Mouse (Mus musculus): ENCODE data around the gene Tgif2. TPM values are rescaled to one million over a fixed set of nuclear protein-coding genes. Genes with fewer than 3 reads are reported as not detected.

Gene Tgif2
- polyA plus RNA-seq, 1 experiment from 2014 or later = 69.6 TPM

- no peak within 1 kb of the TSS for H3K4me2 ChIP-seq (replicated peaks; ENCODE audit: low read depth, low read length)
- H3K27me3 ChIP-seq (ENCODE audit: control insufficient read depth, insufficient read depth, low read length) = no peaks in the 10 kb centered on the region
- no peaks in the 10 kb centered on the region for H3K9me3 ChIP-seq (ENCODE audit: control insufficient read depth, low read length)
- no peaks in the 10 kb centered on the region for H3K36me3 ChIP-seq (ENCODE audit: control insufficient read depth, insufficient read depth, low read length)
- H3K27ac ChIP-seq (ENCODE audit: low read depth, low read length) = no peak within 1 kb of the TSS
- H3K9ac ChIP-seq (ENCODE audit: low read depth, low read length) = no peak within 1 kb of the TSS
- no peaks in the 10 kb centered on the region for H3K4me1 ChIP-seq (replicated peaks; ENCODE audit: control insufficient read depth, insufficient read depth, low read length)
- ATAC-seq (ENCODE audit: low FRiP score) (no peak), DNase-seq (ENCODE audit: low spot score) (no peak)
- no peak within 1 kb of the TSS for H3K4me3 ChIP-seq (ENCODE audit: low read depth, low read length)
- WGBS = 62% methylated on average over 6 of the region's 6 CpGs
Observed at GRCm38 (mm10) chr2:156887017-156887416, 47.2 kb downstream of the Tgif2 start, which contains the start of gene Sla2. Gene Sla2, minus strand, starts transcription at chr2:156887192.

GRCm38 (mm10) chr2:156888490-156888889 lies 48.7 kb downstream of the Tgif2 start:
- no peak for ATAC-seq (ENCODE audit: low FRiP score)
- WGBS = 70% methylated on average over 3 of the region's 3 CpGs
- no peak overlapping the region for H3K27ac ChIP-seq (ENCODE audit: low read depth, low read length)
- H3K9ac ChIP-seq (ENCODE audit: low read depth, low read length) = no peak overlapping the region
- H3K4me1 ChIP-seq (replicated peaks; ENCODE audit: control insufficient read depth, insufficient read depth, low read length) = no peaks in the 10 kb centered on the region
- H3K4me3 ChIP-seq (ENCODE audit: low read depth, low read length) = no peak overlapping the region
- no peaks in the 10 kb centered on the region for H3K27me3 ChIP-seq (ENCODE audit: control insufficient read depth, insufficient read depth, low read length)
- DNase-seq (ENCODE audit: low spot score) = no peak
- H3K9me3 ChIP-seq (ENCODE audit: control insufficient read depth, low read length) = no peaks in the 10 kb centered on the region
- H3K36me3 ChIP-seq (ENCODE audit: control insufficient read depth, insufficient read depth, low read length) = no peaks in the 10 kb centered on the region
- H3K4me2 ChIP-seq (replicated peaks; ENCODE audit: low read depth, low read length) = no peak overlapping the region

GRCm38 (mm10) chr2:156892240-156892639 lies 52.4 kb downstream of the Tgif2 start:
- 30% methylated on average over 3 of the region's 3 CpGs for WGBS
- DNase-seq (ENCODE audit: low spot score) = peak; percentile 48
- ATAC-seq (ENCODE audit: low FRiP score) = peak; percentile 57

GRCm38 (mm10) chr2:156892821-156893220 lies 53.0 kb downstream of the Tgif2 start:
- no peak for DNase-seq (ENCODE audit: low spot score)
- H3K9me3 ChIP-seq (ENCODE audit: control insufficient read depth, low read length) = no peaks in the 10 kb centered on the region
- no peak overlapping the region for H3K4me3 ChIP-seq (ENCODE audit: low read depth, low read length)
- no peaks in the 10 kb centered on the region for H3K36me3 ChIP-seq (ENCODE audit: control insufficient read depth, insufficient read depth, low read length)
- H3K27me3 ChIP-seq (ENCODE audit: control insufficient read depth, insufficient read depth, low read length) = no peaks in the 10 kb centered on the region
- no peak overlapping the region for H3K27ac ChIP-seq (ENCODE audit: low read depth, low read length)
- H3K4me1 ChIP-seq (replicated peaks; ENCODE audit: control insufficient read depth, insufficient read depth, low read length) = no peaks in the 10 kb centered on the region
- ATAC-seq (ENCODE audit: low FRiP score) = no peak
- H3K4me2 ChIP-seq (replicated peaks; ENCODE audit: low read depth, low read length) = no peak overlapping the region
- WGBS = 74% methylated on average over 6 of the region's 6 CpGs
- no peak overlapping the region for H3K9ac ChIP-seq (ENCODE audit: low read depth, low read length)

More at GRCm38 (mm10) chr2:156892240-156892639, 52.4 kb downstream of the Tgif2 start:
- Histone ChIP-seq H3K9me3 (ENCODE audit: control insufficient read depth, low read length) (no peaks in the 10 kb centered on the region), H3K9ac (ENCODE audit: low read depth, low read length) (no peak overlapping the region), H3K27ac (ENCODE audit: low read depth, low read length) (no peak overlapping the region), H3K4me3 (ENCODE audit: low read depth, low read length) (no peak overlapping the region), H3K27me3 (ENCODE audit: control insufficient read depth, insufficient read depth, low read length) (no peaks in the 10 kb centered on the region), H3K36me3 (ENCODE audit: control insufficient read depth, insufficient read depth, low read length) (no peaks in the 10 kb centered on the region), H3K4me2 (replicated peaks; ENCODE audit: low read depth, low read length) (no peak overlapping the region), H3K4me1 (replicated peaks; ENCODE audit: control insufficient read depth, insufficient read depth, low read length) (no peaks in the 10 kb centered on the region)

GRCm38 (mm10) chr2:156894496-156895265 lies 54.9 kb downstream of the Tgif2 start:
- DNase-seq (ENCODE audit: low spot score) = no peak
- H3K27me3 ChIP-seq (ENCODE audit: control insufficient read depth, insufficient read depth, low read length) = no peaks in the 10 kb centered on the region
- H3K4me1 ChIP-seq (replicated peaks; ENCODE audit: control insufficient read depth, insufficient read depth, low read length) = no peaks in the 10 kb centered on the region
- WGBS = 84% methylated on average over 15 of the region's 15 CpGs
- no peak overlapping the region for H3K4me2 ChIP-seq (replicated peaks; ENCODE audit: low read depth, low read length)
- ATAC-seq (ENCODE audit: low FRiP score) = no peak
- no peaks in the 10 kb centered on the region for H3K36me3 ChIP-seq (ENCODE audit: control insufficient read depth, insufficient read depth, low read length)
- no peak overlapping the region for H3K27ac ChIP-seq (ENCODE audit: low read depth, low read length)
- H3K9me3 ChIP-seq (ENCODE audit: control insufficient read depth, low read length) = no peaks in the 10 kb centered on the region
- no peak overlapping the region for H3K4me3 ChIP-seq (ENCODE audit: low read depth, low read length)
- H3K9ac ChIP-seq (ENCODE audit: low read depth, low read length) = no peak overlapping the region

GRCm38 (mm10) chr2:156896384-156896914 lies 56.6 kb downstream of the Tgif2 start:
- 81% methylated on average over 9 of the region's 9 CpGs for WGBS
- H3K4me2 ChIP-seq (replicated peaks; ENCODE audit: low read depth, low read length) = no peak overlapping the region
- H3K4me1 ChIP-seq (replicated peaks; ENCODE audit: control insufficient read depth, insufficient read depth, low read length) = no peaks in the 10 kb centered on the region
- DNase-seq (ENCODE audit: low spot score) = no peak
- no peak for ATAC-seq (ENCODE audit: low FRiP score)
- no peak overlapping the region for H3K27ac ChIP-seq (ENCODE audit: low read depth, low read length)
- no peak overlapping the region for H3K4me3 ChIP-seq (ENCODE audit: low read depth, low read length)
- no peaks in the 10 kb centered on the region for H3K9me3 ChIP-seq (ENCODE audit: control insufficient read depth, low read length)
- H3K27me3 ChIP-seq (ENCODE audit: control insufficient read depth, insufficient read depth, low read length) = no peaks in the 10 kb centered on the region
- no peaks in the 10 kb centered on the region for H3K36me3 ChIP-seq (ENCODE audit: control insufficient read depth, insufficient read depth, low read length)
- H3K9ac ChIP-seq (ENCODE audit: low read depth, low read length) = no peak overlapping the region

GRCm38 (mm10) chr2:156897034-156897433 lies 57.2 kb downstream of the Tgif2 start:
- Histone ChIP-seq H3K4me2 (replicated peaks; ENCODE audit: low read depth, low read length) (no peak overlapping the region), H3K36me3 (ENCODE audit: control insufficient read depth, insufficient read depth, low read length) (no peaks in the 10 kb centered on the region), H3K9ac (ENCODE audit: low read depth, low read length) (no peak overlapping the region), H3K9me3 (ENCODE audit: control insufficient read depth, low read length) (no peaks in the 10 kb centered on the region), H3K4me1 (replicated peaks; ENCODE audit: control insufficient read depth, insufficient read depth, low read length) (no peaks in the 10 kb centered on the region), H3K27ac (ENCODE audit: low read depth, low read length) (no peak overlapping the region), H3K4me3 (ENCODE audit: low read depth, low read length) (no peak overlapping the region), H3K27me3 (ENCODE audit: control insufficient read depth, insufficient read depth, low read length) (no peaks in the 10 kb centered on the region)
- DNase-seq (ENCODE audit: low spot score) (no peak), ATAC-seq (ENCODE audit: low FRiP score) (no peak)
- WGBS = 85% methylated on average over 9 of the region's 9 CpGs

- Histone ChIP-seq H3K27ac (ENCODE audit: low read depth, low read length) (no peak overlapping the region), H3K4me1 (replicated peaks; ENCODE audit: control insufficient read depth, insufficient read depth, low read length) (no peaks in the 10 kb centered on the region), H3K4me3 (ENCODE audit: low read depth, low read length) (no peak overlapping the region), H3K36me3 (ENCODE audit: control insufficient read depth, insufficient read depth, low read length) (no peaks in the 10 kb centered on the region), H3K9me3 (ENCODE audit: control insufficient read depth, low read length) (no peaks in the 10 kb centered on the region), H3K27me3 (ENCODE audit: control insufficient read depth, insufficient read depth, low read length) (no peaks in the 10 kb centered on the region), H3K9ac (ENCODE audit: low read depth, low read length) (no peak overlapping the region), H3K4me2 (replicated peaks; ENCODE audit: low read depth, low read length) (no peak overlapping the region)
- WGBS = 87% methylated on average over 4 of the region's 4 CpGs
- DNase-seq (ENCODE audit: low spot score) (no peak), ATAC-seq (ENCODE audit: low FRiP score) (no peak)
Observed at GRCm38 (mm10) chr2:156898374-156898773, 58.6 kb downstream of the Tgif2 start.

- DNase-seq (ENCODE audit: low spot score) (no peak), ATAC-seq (ENCODE audit: low FRiP score) (no peak)
- Histone ChIP-seq H3K4me2 (replicated peaks; ENCODE audit: low read depth, low read length) (no peak overlapping the region), H3K9ac (ENCODE audit: low read depth, low read length) (no peak overlapping the region), H3K4me3 (ENCODE audit: low read depth, low read length) (no peak overlapping the region), H3K4me1 (replicated peaks; ENCODE audit: control insufficient read depth, insufficient read depth, low read length) (no peaks in the 10 kb centered on the region), H3K27me3 (ENCODE audit: control insufficient read depth, insufficient read depth, low read length) (no peaks in the 10 kb centered on the region), H3K27ac (ENCODE audit: low read depth, low read length) (no peak overlapping the region), H3K9me3 (ENCODE audit: control insufficient read depth, low read length) (no peaks in the 10 kb centered on the region), H3K36me3 (ENCODE audit: control insufficient read depth, insufficient read depth, low read length) (no peaks in the 10 kb centered on the region)
- 71% methylated on average over 4 of the region's 4 CpGs for WGBS
Observed at GRCm38 (mm10) chr2:156899184-156899583, 59.4 kb downstream of the Tgif2 start.
